Mouse (Mus musculus) layer of hippocampus, adult 8-10 months (tissue): ENCODE data around the gene Ccdc92b. TPM values are rescaled to one million over a fixed set of nuclear protein-coding genes. Genes with fewer than 3 reads are reported as not detected.

Source experiments
- DNase-seq, 2 experiments: peaks; one replicate each; pipeline ENCODE4 v3.0.0; 2022; ENCODE audit warnings: low spot score in 2 of 2
- total RNA-seq, 4 experiments: library from RNA; stranded (reverse); gene quantifications; 2 replicates each; pipeline ENCODE4 v1.2.4; 2022

Gene Ccdc92b
- total RNA-seq, 4 experiments from 2014 or later = 23.2 to 28.6 (median 24.6) TPM

GRCm38 (mm10) chr11:74652791-74653191 is 33.4 kb downstream of the Ccdc92b start:
- peak in 1 of 2 experiments; percentile 38 for DNase-seq

GRCm38 (mm10) chr11:74653385-74653784 is 34.0 kb downstream of the Ccdc92b start:
- DNase-seq = no peak

GRCm38 (mm10) chr11:74655941-74656340 is 36.5 kb downstream of the Ccdc92b start:
- no peak for DNase-seq

GRCm38 (mm10) chr11:74660336-74660735 is 40.9 kb downstream of the Ccdc92b start:
- no peak for DNase-seq

GRCm38 (mm10) chr11:74661641-74662040 is 42.2 kb downstream of the Ccdc92b start:
- no peak for DNase-seq

GRCm38 (mm10) chr11:74662221-74662620 is 42.8 kb downstream of the Ccdc92b start:
- DNase-seq = no peak

GRCm38 (mm10) chr11:74664279-74664678 is 44.9 kb downstream of the Ccdc92b start:
- DNase-seq = no peak

- no peak for DNase-seq
These were observed 45.5 kb downstream of the Ccdc92b start for GRCm38 (mm10) chr11:74664906-74665305.

- no peak for DNase-seq
These were observed 46.4 kb downstream of the Ccdc92b start for GRCm38 (mm10) chr11:74665631-74666283.

- no peak for DNase-seq
These were observed 46.9 kb downstream of the Ccdc92b start for GRCm38 (mm10) chr11:74666284-74666652.

- DNase-seq = no peak
These were observed 47.6 kb downstream of the Ccdc92b start for GRCm38 (mm10) chr11:74666776-74667581.

GRCm38 (mm10) chr11:74667582-74668010 is 48.2 kb downstream of the Ccdc92b start:
- no peak for DNase-seq

GRCm38 (mm10) chr11:74668466-74668865 is 49.1 kb downstream of the Ccdc92b start:
- DNase-seq = no peak

GRCm38 (mm10) chr11:74668971-74669370 is 49.6 kb downstream of the Ccdc92b start:
- no peak for DNase-seq

- DNase-seq = no peak
These were observed 50.7 kb downstream of the Ccdc92b start for GRCm38 (mm10) chr11:74670151-74670550.

GRCm38 (mm10) chr11:74671013-74671412 is 51.6 kb downstream of the Ccdc92b start:
- DNase-seq = no peak

GRCm38 (mm10) chr11:74671839-74672238 is 52.4 kb downstream of the Ccdc92b start:
- no peak for DNase-seq

GRCm38 (mm10) chr11:74672901-74673513 is 53.6 kb downstream of the Ccdc92b start:
- no peak for DNase-seq

- DNase-seq = no peak
These were observed 54.2 kb downstream of the Ccdc92b start for GRCm38 (mm10) chr11:74673561-74673960.

- DNase-seq = no peak
These were observed 55.3 kb downstream of the Ccdc92b start for GRCm38 (mm10) chr11:74674713-74675112.

- peak in 1 of 2 experiments; percentile 54 for DNase-seq
These were observed 55.8 kb downstream of the Ccdc92b start for GRCm38 (mm10) chr11:74675156-74675555.
